Mouse (Mus musculus) induced T-regulatory cell, adult 2 months (primary cell): ENCODE data around the gene Nckap5l.
A peak's percentile ranks its signal among the peaks of the same experiment; 100 is the strongest.
"Not testable (repeated sequence)": the region's sequence is repeated elsewhere in the genome, so short reads cannot be mapped to it uniquely, and the experiment has no call there.

Source experiments
- DNase-seq: peaks from one replicate; pipeline ENCODE4 v3.0.0-alpha.2; 2012; ENCODE audit warnings: low read depth

The Nckap5l gene

DNA sequence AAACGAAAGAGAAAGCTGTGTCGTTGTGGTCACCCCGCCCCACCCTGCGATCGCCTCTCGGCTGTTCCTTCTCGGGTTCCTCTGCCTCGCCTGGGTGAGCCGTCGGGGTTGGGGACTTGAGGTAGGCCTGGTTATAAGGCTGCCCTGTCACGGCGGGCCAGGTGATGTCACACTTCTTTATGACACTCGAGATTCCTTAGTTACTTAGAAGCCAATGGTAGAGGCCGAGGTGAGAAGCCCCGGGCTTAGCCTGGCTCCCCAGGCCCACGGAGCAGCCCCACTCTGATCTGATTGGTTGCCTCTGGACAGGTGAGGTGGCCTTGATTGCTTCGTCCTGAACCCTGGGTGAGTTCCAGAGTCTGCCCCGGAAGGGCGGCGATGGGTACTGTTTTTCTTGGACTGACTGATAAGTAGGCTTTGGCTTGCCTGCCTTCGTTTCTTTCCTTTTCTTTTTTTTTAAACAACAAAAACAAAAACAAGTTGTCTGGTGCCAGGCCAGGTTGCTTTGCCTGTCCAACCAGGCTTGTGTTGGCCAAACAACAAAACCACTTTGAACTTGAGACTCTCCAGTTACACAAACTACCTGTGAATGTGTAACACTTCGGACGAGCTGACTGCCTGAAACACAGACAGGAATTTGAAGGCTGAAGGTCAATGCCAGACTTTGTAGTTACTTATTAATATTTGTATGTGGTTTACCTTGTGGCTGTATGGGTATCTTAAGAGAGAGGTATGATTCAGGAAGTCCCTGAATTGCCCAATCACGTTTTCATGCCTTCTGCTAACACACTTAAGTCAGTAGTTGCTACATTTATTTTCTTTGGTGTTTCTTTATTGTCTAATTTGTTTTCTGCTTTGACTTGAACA lies 63.9 kb downstream of the Nckap5l start:
- no peak for DNase-seq

DNA sequence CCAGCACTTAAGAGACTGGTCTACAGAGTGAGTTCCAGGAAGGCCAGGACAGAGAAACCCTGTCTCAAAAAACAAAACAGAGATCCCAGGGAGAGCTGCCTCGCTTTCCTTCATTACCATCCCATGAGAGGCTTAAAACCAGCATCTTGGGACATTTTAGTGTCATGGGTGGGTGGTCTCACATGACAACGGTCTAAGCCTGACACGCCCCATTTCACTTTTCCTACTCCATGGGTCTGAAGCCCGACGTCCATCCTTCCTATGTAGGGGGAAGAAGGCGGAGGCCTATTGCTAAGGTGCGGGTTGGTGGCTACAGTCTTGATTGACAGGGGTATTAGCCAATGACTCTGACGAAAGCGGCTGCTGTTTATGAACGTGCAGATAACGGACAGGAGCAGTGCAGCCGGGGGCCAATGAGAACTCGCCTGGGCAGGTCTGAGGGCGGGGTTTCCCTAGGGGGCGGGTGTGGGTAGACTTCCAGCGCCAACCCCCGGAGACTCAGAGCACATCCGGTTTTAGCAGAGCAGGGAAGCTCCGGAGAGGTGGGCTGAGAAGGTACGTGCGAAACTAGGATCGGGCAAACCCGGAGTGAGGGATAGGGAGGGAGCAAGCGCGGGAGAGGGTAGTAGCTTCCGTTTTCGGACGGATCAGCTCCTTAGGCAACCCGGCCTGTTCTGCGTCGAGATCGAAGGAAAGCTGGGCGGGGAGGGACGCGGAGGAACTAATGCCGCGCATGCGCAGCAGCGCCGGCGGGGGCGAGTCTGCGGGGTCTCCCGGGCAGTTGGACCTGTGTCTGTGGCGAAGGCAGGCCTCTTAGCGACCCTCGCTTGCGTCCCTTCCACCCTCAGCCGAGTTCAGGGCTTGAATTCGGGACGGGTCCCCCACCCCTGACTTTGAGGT lies 64.8 kb downstream of the Nckap5l start, which contains the start of gene Tmbim6:
Gene Tmbim6, plus strand, starts transcription at position 397 of the 900 bp plus-strand sequence.
- DNase-seq: peak; percentile 100

DNA sequence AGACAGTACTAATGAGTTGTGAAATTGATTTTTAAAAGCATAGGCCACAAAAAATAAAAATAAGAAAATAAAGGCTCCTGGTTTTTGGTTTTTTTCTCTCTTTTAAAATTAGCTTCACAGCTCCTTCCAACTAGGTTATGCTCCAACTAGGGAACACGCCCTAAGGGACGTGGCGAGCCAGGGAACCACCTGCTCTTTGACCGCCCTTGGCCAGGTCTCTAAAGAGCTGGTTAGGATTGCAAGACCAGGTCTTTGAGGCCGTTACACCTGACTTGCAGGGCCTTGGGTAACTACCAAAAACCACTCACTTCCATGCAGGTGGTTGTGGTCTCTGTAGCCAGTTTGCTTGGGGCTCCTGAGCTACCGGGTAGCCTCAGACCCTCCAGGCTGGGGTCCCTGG lies 65.6 kb downstream of the Nckap5l start:
- DNase-seq: no peak

DNA sequence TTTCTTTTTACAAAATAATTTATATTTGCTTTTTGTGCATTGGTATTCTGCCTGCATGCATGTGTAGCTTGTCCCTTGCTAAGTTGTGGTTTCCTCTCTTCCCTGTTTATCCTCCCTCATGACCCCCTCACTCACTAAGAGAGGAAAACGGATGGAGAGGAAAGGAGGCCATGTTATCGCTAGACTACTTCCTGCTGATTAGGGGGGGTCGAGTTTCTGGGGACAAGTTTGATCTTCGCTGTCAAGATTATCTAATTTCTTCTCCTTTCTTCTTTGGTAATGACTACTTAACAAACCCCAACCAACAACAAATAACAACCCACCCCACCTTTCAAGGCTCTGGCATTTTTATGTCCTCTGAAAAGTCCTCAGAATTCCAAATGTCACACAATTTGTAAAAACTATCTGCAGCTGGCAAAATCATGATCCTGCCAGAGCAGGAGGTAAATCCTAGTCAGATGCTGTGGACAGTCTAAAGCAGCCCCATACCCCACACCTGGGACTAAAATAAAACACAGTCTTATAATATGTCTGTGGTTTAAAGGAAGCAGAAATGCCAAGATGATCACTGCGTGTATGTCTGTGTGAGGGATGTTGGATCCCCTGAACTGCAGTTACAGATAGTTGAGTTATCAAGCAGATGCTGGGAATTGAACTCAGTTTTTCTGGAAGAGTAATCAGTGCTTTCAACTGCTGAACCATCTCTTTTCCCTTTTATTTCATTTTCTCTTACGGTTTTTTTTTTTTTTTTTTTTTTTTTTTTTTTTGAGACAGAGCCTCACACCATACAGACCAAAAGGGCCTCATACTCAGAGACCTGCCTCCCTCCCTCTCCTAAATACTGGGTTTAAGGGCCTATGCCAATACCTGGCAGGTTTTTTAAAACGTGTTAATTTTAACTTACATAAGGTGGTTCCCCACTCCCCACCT lies 66.8 kb downstream of the Nckap5l start:
- no peak for DNase-seq

DNA sequence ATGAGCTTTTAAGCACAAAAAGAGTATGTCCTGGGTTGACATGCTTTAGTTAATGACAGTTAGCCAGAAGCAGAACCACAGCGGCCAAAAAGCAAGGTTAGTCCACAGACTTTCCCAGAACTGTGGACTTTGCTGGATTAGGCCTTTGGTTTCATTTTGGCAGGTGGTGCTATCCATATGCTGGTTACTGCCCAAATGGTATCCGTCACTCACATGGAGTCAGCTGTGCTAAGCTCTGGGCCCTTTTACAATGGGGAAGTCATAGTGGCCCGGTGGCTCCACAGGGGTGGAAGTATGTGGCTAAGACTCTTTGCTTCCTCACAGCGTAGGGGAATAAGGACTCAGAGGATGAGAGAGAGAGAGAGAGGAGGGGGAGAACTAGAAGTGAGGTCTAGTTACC lies 69.6 kb downstream of the Nckap5l start:
- DNase-seq: no peak

DNA sequence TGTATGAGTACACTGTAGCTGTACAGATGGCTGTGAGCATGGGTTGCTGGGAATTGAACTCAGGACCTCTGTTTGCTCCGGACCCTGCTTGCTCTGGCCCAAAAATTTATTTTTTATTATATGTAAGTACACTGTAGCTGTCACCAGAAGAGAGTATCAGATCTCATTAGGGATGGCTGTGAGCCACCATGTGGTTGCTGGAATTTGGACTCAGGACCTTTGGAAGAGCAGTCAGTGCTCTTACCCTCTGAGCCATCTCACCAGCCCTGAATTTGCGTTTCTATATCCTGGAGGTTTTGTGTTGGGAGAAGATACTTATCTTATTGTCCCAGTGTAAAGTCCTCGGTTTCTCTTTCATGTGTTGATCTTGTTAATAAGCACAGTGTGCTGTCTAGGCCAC lies 70.8 kb downstream of the Nckap5l start:
- DNase-seq: no peak

DNA sequence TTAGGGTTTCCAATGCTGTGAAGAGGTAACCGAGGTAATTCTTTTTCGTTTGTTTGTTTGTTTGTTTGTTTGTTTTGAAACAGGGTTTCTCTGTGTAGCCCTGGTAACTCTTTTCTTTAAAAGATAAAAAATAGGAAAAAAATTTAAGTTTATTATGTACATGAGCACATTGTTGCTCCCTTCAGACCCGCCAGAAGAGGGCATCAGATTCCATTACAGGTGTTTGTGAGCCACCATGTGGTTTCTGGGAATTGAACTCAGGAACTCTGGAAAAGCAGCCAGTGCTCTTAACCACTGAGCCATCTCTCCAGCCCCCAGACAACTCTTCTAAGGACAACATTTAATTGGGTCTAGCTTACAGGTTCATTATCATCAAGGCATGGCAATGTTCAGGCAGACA lies 71.4 kb downstream of the Nckap5l start:
- not testable (repeated sequence) for DNase-seq

DNA sequence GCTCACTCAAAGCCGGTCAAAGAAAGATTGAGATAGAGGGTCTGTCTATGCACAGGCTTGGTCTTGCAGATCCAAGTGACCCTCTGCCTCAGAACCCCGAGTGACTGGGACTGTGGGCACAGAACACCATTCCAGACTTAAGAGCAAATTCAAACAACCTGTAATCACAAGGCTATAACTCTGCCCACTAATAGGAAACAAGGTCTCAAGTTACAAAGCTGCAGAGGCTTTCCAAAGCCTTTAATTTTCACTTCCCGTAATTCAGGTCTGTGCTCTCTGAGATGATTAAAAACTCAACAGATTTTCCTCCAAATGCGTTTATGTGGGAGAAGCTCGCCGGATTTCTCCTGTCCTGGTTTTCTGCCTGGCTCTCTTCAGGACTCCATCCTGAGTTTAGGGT lies 73.5 kb downstream of the Nckap5l start:
- no peak for DNase-seq

DNA sequence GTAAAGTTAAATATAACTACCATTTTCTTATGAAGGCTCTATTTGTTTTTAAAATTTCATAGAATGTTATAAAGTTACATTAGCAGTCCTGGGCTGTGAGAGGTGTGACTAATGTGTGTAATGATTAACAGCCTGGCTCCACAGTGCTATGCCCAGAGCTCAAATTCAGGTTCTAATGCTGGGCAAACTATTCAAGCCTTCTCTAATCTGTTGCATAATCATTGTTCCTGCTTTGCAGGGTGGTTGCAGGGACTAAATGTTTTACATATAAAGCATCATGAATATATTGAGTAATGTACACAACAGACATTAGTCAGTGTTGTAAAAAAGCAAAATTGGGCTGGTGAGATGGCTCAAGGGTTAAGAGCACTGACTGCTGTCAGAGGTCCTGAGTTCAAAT lies 74.7 kb downstream of the Nckap5l start:
- DNase-seq: no peak

DNA sequence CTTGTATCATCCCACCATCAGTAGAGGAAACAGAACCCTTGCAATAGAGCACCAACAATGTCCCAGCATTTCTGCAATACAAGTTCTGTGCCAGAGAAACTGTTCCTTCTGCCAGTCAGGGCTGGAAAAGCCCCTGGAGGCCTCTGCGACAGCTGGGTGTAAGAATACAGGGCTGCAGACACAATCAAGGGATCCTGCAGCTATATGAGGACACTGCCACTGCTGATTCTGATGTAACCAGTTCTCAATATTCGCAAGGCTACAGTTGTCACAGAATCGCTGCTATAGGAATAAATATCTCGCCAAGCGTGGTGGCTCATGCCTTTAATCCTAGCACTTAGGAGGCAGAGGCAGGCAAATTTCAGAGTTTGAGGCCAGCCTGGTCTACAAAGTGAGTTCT lies 81.3 kb downstream of the Nckap5l start:
- DNase-seq: no peak

DNA sequence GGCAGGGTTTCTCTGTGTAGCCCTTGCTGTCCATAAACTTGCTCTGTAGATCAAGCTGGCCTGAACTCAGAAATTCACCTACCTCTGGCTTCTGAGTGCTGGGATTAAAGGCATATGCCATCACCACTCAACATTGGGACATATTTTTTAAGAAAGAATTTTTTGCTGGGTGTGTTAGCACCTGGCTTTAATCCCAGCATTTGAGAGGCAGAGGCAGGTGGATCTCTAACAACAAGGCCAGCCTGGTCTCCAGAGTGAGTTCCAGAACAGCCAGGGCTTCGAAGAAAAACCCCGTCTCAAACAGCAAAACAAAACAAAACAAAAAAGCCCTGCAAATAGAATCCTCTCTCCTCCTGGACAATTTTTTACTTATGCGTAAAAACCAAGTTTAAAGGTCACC lies 82.0 kb downstream of the Nckap5l start:
- no peak for DNase-seq

DNA sequence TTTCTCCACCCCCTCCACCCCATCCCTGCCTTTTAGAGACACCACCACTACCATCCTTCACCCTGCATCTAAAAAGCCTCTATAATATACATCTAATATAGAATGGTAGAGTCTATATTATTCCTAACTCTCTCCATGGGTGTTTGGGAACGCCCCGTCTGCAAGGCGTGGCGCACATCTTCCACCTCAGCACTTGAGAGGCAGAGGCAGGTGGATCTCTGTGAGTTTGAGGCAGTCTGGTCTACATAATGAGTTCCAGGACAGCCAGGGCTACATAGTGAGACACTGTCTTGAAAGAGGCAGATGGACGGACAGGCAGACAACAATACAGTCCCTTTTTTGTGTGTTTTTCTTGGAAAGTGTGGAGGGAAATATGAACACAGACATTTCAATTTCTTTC lies 82.5 kb downstream of the Nckap5l start:
- DNase-seq: no peak

DNA sequence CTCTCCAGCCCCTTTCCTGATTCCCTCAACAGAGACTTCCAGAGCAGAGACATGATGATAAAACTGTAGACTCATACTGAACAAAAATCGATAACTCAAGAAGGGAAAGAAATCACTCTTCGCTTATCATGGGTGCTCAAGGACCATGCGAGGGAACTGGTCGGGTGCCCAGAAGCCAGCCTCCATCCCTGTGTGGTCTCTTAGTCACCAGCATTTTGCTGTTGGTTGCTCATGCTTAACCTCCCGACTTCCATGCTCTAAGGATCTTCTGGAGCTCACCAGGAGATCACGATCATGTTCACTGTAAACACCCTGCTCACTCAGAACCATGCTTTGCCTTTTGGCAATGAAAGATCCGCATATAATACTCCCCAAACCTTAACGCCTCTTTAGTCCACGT lies 84.8 kb downstream of the Nckap5l start:
- no peak for DNase-seq
